Mouse (Mus musculus): Measurements from ENCODE around the gene Zkscan4. TPM values are rescaled to one million over a fixed set of nuclear protein-coding genes. Genes with fewer than 3 reads are reported as not detected.
"Not testable (repeated sequence)": the region's sequence is repeated elsewhere in the genome, so short reads cannot be mapped to it uniquely, and the experiment has no call there.

The Zkscan4 gene
- 1.5 and 2.6 TPM in 2 replicates for polyA plus RNA-seq (2012; ENCODE audit: insufficient read depth, insufficient read length, missing spikeins)

DNA sequence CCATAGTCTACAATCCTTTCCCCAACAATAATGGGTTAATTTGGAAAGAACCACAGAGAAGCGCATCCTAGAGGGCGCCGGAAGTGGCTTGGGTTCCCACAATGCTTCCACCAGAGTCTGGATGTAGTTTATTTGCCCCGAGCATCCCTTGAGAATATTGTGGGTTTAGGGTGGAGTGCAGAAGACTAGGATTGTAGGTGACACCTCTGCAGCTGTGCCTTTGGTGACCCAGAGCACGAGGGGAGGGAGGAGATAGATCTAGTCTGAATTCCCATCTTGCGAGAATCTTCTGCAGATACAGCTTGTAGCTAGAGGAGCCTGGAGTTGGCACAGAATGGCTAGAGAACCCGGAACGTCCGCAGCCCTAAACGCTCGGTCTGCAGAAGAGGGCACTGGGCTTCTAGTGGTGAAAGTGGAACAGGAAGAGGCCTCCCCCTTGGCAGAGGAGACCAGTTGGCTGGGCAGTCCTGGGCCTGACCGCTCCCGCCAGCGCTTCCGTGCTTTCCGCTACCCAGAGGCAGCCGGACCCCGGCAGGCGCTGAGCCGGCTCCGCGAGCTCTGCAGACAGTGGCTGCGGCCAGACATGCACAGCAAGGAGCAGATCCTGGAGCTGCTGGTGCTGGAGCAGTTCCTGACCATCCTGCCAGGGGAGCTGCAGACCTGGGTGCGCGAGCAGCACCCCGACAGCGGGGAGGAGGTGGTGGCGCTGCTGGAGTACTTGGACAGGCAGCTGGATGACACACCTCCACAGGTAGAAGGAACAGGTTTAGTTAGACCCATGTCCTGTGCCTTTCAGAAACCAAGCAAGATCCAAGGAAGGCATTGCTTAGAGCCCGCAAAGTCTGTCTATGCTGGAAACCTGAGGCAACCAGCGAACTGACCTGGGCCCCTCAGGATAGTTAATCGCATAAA lies at the start of gene Zkscan4, which contains the start of gene Gm10065:
Gene Zkscan4 (plus strand): TSS at position 149 of the 912 bp plus-strand sequence.
Gene Gm10065 (minus strand): TSS at position 683 of the 912 bp plus-strand sequence.
- peak within 1 kb of the TSS; percentile 57 for H3K27ac ChIP-seq (ENCODE audit: insufficient read depth, low read depth, low read length)
- peak; percentile 17; the same call in 1 of the 2 replicates for TF ChIP-seq CTCF (IDR thresholded peaks at IDR 0.05; ENCODE audit: low read depth, low read length)
- H3K4me1 ChIP-seq (ENCODE audit: control insufficient read depth, insufficient read depth, low read length), result not testable (repeated sequence)
- H3K4me3 ChIP-seq (ENCODE audit: insufficient read depth, low read length), result peak within 1 kb of the TSS; percentile 66

DNA sequence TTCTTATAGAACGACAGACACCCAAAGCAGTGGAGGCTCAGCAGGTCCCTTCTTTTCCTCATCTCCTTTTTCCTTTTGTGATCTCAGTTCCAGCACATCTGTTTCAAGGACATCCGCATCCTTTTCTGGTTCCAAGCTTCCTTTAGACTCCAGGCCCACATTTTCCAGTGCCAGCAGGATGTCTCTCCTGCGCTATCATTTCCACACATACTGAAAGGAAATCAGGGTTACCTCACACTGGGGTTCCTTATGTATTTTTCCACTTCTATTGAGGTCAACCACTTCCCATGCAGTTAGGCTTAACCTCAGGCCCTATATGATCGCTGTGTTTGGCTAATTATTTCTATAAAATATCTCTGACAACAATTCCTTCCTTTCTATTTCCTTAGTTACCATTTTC lies 43.2 kb upstream of the Zkscan4 start:
- H3K27ac ChIP-seq (ENCODE audit: insufficient read depth, low read depth, low read length), result no peak overlapping the region
- TF ChIP-seq POLR2A (IDR thresholded peaks at IDR 0.05; ENCODE audit: borderline replicate concordance, low read depth, low read length) (no peak), CTCF (IDR thresholded peaks at IDR 0.05; ENCODE audit: low read depth, low read length) (no peak)
- H3K4me1 ChIP-seq (ENCODE audit: control insufficient read depth, insufficient read depth, low read length), result peaks cover 2% of the 10 kb centered on the region
- no peak overlapping the region for H3K4me3 ChIP-seq (ENCODE audit: insufficient read depth, low read length)

DNA sequence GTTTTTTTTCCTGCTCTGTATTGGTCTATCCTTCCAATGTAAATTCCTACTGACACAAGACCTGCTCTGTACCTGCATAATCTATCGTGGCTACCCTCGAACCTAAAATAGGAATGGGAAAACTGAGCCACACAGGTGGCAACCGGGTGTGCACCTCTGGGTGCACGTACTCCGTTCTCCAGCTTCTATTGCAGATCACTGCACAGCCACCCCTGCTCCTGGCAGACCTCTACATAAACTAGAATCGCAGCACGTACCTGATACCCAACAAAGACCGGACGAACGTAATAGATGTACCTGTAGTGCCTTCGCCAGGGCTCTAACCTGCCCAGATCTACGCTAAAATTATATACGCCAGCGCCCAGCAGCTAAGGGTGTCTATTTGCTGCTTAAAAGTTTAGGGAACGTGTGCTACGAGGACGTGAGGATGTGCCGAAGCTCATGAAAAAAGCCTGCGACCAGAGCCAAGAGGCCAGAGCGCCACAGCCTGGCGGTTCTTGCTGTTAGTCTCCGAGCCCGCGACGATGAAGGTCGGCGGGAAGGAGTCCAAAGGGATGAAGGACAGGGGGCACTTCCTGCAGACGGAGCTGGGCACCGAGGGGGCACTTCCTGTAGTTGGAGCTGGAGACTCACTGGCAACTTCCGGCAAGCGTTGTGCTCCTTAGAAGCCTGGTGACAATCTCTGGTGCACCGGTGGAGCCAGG lies 38.1 kb upstream of the Zkscan4 start, which contains the start of gene Pgbd1:
Gene Pgbd1 (minus strand): TSS at position 556 of the 704 bp plus-strand sequence.
- no peak within 1 kb of the TSS for H3K27ac ChIP-seq (ENCODE audit: insufficient read depth, low read depth, low read length)
- H3K4me3 ChIP-seq (ENCODE audit: insufficient read depth, low read length), result peak within 1 kb of the TSS; percentile 62
- TF ChIP-seq CTCF (IDR thresholded peaks at IDR 0.05; ENCODE audit: low read depth, low read length) (no peak; the same call in 1 of the 2 replicates), POLR2A (IDR thresholded peaks at IDR 0.05; ENCODE audit: borderline replicate concordance, low read depth, low read length) (no peak)
- H3K4me1 ChIP-seq (ENCODE audit: control insufficient read depth, insufficient read depth, low read length), result peaks cover 2% of the 10 kb centered on the region

DNA sequence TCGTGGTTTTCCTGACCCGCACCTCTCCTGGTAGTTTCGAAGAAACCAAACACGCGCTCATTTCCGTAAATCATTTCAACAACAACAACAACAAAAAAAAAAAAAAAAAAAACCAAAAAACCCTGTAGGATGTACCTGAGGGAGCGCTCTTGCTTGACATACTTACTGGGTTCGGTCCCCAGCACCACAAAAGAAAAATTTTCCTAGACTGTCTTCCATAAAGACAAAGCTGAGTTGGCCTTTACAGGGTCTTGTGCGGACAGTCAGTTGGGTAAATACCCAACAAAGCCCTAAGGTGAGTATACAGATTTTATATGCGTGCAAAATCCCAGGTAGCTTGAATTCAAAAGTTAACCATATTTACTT lies 37.5 kb upstream of the Zkscan4 start:
- TF ChIP-seq CTCF (IDR thresholded peaks at IDR 0.05; ENCODE audit: low read depth, low read length), result no peak
- TF ChIP-seq POLR2A (IDR thresholded peaks at IDR 0.05; ENCODE audit: borderline replicate concordance, low read depth, low read length), result no peak
- peaks cover 4% of the 10 kb centered on the region for H3K4me1 ChIP-seq (ENCODE audit: control insufficient read depth, insufficient read depth, low read length)
- H3K27ac ChIP-seq (ENCODE audit: insufficient read depth, low read depth, low read length), result no peak overlapping the region
- H3K4me3 ChIP-seq (ENCODE audit: insufficient read depth, low read length), result peak overlapping the region; percentile 62

DNA sequence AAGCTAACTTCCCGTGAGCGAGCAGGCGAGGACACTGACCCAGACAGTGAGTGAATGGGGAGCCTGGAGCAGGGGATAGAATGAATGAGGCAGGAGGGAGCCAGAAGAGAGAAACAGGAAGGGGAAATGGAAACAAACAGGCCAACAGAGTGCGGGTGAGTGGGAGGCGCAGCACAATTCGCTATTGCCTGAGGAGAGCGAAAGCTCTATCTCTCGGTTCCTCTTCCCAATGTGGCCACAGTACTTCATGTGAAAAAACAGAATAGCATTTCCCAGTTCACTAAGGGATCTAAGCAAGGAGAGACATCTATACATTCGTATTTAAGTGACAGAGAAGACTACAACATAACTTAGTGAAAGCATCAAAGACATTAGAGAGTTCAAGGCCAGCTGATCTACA lies 31.9 kb upstream of the Zkscan4 start:
- Histone ChIP-seq H3K4me1 (ENCODE audit: control insufficient read depth, insufficient read depth, low read length) (peaks cover 8% of the 10 kb centered on the region), H3K4me3 (ENCODE audit: insufficient read depth, low read length) (no peak overlapping the region), H3K27ac (ENCODE audit: insufficient read depth, low read depth, low read length) (no peak overlapping the region)
- no peak for TF ChIP-seq CTCF (IDR thresholded peaks at IDR 0.05; ENCODE audit: low read depth, low read length)
- TF ChIP-seq POLR2A (IDR thresholded peaks at IDR 0.05; ENCODE audit: borderline replicate concordance, low read depth, low read length), result no peak

DNA sequence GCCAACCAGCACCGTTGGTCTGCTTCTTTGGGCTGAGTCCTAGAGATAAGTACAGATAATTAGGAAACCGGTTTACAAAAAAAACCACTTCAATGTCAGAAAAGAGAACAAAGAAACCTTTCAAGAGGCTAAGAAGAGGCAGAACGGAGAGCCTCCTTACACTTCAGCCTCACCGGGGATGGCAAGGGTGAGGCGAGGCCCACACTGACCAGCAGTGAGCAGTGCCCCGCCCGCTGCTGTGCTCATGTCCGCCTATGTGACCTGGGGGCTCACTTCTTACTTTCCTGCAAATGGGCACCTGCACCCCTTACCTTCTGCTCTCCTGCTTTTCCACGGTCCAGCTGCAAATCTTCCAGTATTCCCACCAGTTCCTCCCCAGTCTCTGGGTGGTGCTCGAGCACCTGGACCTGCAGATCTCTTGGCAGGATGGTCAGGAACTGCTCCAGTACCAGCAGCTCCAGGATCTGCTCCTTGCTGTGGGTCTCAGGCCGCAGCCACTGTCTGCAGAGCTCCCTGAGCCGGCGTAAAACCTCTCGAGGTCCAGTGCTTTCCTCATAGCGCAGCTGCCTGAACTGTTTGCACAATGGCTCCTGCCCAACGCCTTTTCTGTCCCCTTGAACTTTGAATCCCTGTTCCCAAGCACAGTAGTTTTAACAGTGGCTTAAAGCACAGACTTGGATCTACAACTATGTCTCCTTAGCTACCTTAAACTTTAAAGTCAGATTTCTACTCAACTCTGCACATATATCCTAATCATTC lies 30.7 kb upstream of the Zkscan4 start:
- Histone ChIP-seq H3K27ac (ENCODE audit: insufficient read depth, low read depth, low read length) (no peak overlapping the region), H3K4me1 (ENCODE audit: control insufficient read depth, insufficient read depth, low read length) (peaks cover 14% of the 10 kb centered on the region), H3K4me3 (ENCODE audit: insufficient read depth, low read length) (no peak overlapping the region)
- TF ChIP-seq CTCF (IDR thresholded peaks at IDR 0.05; ENCODE audit: low read depth, low read length) (no peak), POLR2A (IDR thresholded peaks at IDR 0.05; ENCODE audit: borderline replicate concordance, low read depth, low read length) (no peak)

DNA sequence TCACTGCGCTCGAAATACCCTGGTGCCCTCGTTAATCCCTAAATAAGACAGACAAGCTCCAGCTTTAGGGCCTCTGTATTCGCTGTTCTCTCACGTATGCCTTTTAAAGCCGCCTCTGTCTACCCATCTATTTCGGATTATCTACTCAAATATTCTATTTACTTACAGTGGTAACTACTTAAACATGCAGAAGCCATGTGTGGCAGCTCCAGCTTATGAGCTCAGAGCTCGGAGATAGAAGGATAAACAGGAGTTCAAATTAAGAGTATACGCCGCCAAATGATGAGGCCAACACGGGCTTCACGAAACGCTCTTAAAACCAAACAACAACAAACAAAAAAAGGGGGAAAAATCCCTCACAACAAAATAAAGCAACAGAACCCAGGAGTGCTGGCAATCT lies 25.7 kb upstream of the Zkscan4 start:
- H3K4me1 ChIP-seq (ENCODE audit: control insufficient read depth, insufficient read depth, low read length), result peaks cover 7% of the 10 kb centered on the region; the same call in 1 of the 2 replicates
- peak overlapping the region; percentile 67 for H3K4me3 ChIP-seq (ENCODE audit: insufficient read depth, low read length)
- no peak for TF ChIP-seq CTCF (IDR thresholded peaks at IDR 0.05; ENCODE audit: low read depth, low read length)
- no peak for TF ChIP-seq POLR2A (IDR thresholded peaks at IDR 0.05; ENCODE audit: borderline replicate concordance, low read depth, low read length)
- H3K27ac ChIP-seq (ENCODE audit: insufficient read depth, low read depth, low read length), result peak overlapping the region; percentile 55

DNA sequence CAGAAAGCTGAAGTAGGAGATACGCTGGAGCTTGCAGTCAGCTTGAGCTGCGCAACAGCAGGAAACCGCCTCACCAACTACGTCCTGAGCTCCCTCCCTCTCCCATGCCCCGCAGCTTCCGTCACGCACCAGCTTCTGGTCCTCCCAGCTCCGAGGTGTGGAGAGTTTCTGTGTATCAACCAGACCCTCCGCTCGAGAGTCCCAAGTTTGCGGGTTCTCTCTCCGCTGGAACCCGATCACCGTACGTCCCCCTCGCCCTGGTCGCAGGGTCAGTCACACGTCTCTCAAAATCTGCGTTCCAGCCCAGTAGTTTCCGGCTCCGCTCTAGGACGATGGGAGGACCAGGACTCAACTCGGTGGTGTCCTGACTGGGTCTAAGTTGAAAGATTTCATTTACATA lies 25.3 kb upstream of the Zkscan4 start, which contains the start of gene Zscan26:
Gene Zscan26 (minus strand): TSS at position 282 of the 400 bp plus-strand sequence.
- Histone ChIP-seq H3K4me3 (ENCODE audit: insufficient read depth, low read length) (peak within 1 kb of the TSS; percentile 67), H3K27ac (ENCODE audit: insufficient read depth, low read depth, low read length) (peak within 1 kb of the TSS; percentile 55), H3K4me1 (ENCODE audit: control insufficient read depth, insufficient read depth, low read length) (peaks cover 7% of the 10 kb centered on the region; the same call in 1 of the 2 replicates)
- no peak for TF ChIP-seq CTCF (IDR thresholded peaks at IDR 0.05; ENCODE audit: low read depth, low read length)
- no peak for TF ChIP-seq POLR2A (IDR thresholded peaks at IDR 0.05; ENCODE audit: borderline replicate concordance, low read depth, low read length)

DNA sequence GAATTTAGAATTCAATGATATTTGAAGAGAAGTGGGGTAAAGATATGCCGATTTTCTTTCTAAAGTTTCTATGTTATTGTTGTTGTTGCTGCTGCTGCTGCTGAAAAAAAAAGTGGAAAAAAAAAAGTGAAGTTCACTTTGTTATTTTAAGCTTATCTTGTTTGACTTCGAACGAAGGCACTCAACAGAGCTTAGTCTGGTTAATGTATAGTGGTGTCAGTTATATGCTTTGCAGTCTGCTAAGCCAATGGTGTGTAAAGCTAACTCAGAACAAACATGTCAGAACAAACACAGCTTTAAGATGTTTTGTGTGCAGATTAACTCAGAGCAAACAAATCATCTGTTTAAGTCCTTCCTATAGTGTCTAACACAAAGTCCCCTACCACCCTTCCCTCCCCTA lies 24.6 kb upstream of the Zkscan4 start:
- TF ChIP-seq CTCF (IDR thresholded peaks at IDR 0.05; ENCODE audit: low read depth, low read length) (no peak), POLR2A (IDR thresholded peaks at IDR 0.05; ENCODE audit: borderline replicate concordance, low read depth, low read length) (no peak)
- Histone ChIP-seq H3K27ac (ENCODE audit: insufficient read depth, low read depth, low read length) (no peak overlapping the region), H3K4me1 (ENCODE audit: control insufficient read depth, insufficient read depth, low read length) (peaks cover 7% of the 10 kb centered on the region; the same call in 1 of the 2 replicates), H3K4me3 (ENCODE audit: insufficient read depth, low read length) (no peak overlapping the region)
